Mouse (Mus musculus) neural tube, embryonic 13.5 days (tissue): ENCODE measurements around the gene Ddx1. TPM values are rescaled to one million over a fixed set of nuclear protein-coding genes. Genes with fewer than 3 reads are reported as not detected.
A peak's percentile ranks its signal among the peaks of the same experiment; 100 is the strongest.

Experiments
- ATAC-seq: fragments of 200-750 bp; cut with Nextera tagmentation; 2 replicates; pipeline ENCODE4 v1.8.0; 2017; ENCODE audit warnings: low read depth, mild to moderate bottlenecking, moderate TSS enrichment, moderate library complexity
- H3K27ac ChIP-seq: fragments of 300-500 bp; sonication (generic); replicated peaks from 2 replicates; pipeline ENCODE4 v1.5.1; 2015; ENCODE audit warnings: moderate library complexity, mild to moderate bottlenecking, inconsistent platforms
- H3K27me3 ChIP-seq: fragments of 300-500 bp; sonication (generic); 2 replicates; pipeline ENCODE4 v1.6.1; 2015; ENCODE audit warnings: mild to moderate bottlenecking, inconsistent platforms
- H3K36me3 ChIP-seq: fragments of 300-500 bp; sonication (generic); 2 replicates; pipeline ENCODE4 v1.6.1; 2015; ENCODE audit warnings: mild to moderate bottlenecking, inconsistent platforms
- H3K4me1 ChIP-seq: fragments of 300-500 bp; sonication (generic); replicated peaks from 2 replicates; pipeline ENCODE4 v1.6.1; 2015; ENCODE audit warnings: inconsistent platforms
- H3K4me2 ChIP-seq: fragments of 300-500 bp; sonication (generic); 2 replicates; pipeline ENCODE4 v1.6.1; 2015; ENCODE audit warnings: inconsistent platforms, mild to moderate bottlenecking, moderate library complexity
- H3K4me3 ChIP-seq: fragments of 300-500 bp; sonication (generic); 2 replicates; pipeline ENCODE4 v1.5.1; 2015; ENCODE audit warnings: mild to moderate bottlenecking, inconsistent platforms
- H3K9ac ChIP-seq: fragments of 300-500 bp; sonication (generic); 2 replicates; pipeline ENCODE4 v1.6.1; 2015; ENCODE audit warnings: moderate library complexity, mild to moderate bottlenecking, inconsistent platforms
- H3K9me3 ChIP-seq: fragments of 300-500 bp; sonication (generic); 2 replicates; pipeline ENCODE4 v1.6.1; 2016; ENCODE audit warnings: inconsistent platforms
- WGBS: fragments of 180-500 bp; shearing (Covaris S2); methylation state at CpG from one replicate; pipeline ENCODE4 v1.1.7; 2015; 5-methylcytosine and 5-hydroxymethylcytosine counted together
- polyA plus RNA-seq: library from polyadenylated mRNA; unstranded; fragments of >200 nt; fragmentation: Nextera tagmentation; extraction: Ambion mirVana; gene quantifications from 2 replicates; pipeline ENCODE4 v1.2.1, GENCODE M21; 2015

The Ddx1 gene
- polyA plus RNA-seq, 1 experiment from 2014 or later, result 123 TPM

DNA sequence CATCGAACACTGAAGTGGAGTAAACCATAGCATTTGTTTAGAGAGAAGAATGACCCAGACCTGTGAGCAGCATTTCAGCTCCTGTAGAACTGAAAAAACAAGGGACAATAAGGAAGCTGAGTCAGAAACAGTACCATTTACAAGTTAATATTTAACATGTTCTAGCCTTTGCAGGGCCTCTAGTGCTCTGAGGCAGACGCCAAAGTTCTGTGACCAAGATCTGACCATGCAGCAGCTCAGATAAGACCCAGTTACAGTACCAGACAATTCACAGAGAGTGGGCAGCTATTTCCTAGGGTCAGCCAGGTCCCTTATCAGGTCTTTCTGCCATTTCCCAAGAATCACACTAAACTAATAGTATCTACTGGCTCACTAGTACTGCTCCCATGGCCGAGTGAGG, 31.4 kb downstream of the Ddx1 start:
- Histone ChIP-seq H3K4me2 (no peak overlapping the region), H3K27me3 (no peaks in the 10 kb centered on the region), H3K9me3 (no peaks in the 10 kb centered on the region), H3K36me3 (peaks cover 39% of the 10 kb centered on the region), H3K4me3 (no peak overlapping the region), H3K9ac (no peak overlapping the region), H3K27ac (no peak overlapping the region), H3K4me1 (peaks cover 6% of the 10 kb centered on the region)
- WGBS, result 68% methylated on average over 3 of the region's 3 CpGs
- ATAC-seq, result no peak

DNA sequence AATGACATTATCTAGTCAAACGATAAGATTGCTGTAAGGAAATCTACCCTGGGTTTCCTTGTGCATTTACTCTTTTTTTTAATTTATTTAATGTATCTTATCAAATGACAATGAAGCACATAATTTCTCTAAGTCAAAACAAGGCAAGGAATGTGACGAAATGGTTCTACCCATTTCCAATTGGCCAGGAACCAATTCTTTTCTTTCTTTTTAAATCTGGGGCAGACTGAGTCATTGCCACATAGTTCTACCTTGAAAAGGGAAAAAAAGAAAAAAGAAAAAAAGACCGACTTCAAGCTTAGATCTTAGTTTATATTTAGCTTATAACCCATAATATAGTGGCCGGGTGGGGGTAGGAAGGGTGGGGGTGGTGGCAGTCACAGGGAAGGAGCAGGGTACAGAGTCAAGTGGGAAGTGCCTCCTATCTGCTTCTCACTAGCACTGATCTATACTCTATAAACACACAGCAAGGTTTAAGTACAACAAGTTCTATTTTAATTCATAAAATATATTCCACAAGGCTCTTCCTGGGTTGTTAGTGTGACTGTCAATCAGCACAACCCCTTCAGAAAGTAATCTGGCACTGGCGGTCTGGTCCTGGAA, 32.4 kb downstream of the Ddx1 start:
- no peak overlapping the region for H3K4me2 ChIP-seq
- H3K36me3 ChIP-seq, result peaks cover 39% of the 10 kb centered on the region
- ATAC-seq, result no peak
- H3K4me1 ChIP-seq, result peaks cover 6% of the 10 kb centered on the region
- H3K9ac ChIP-seq, result no peak overlapping the region
- no peak overlapping the region for H3K4me3 ChIP-seq
- WGBS, result 85% methylated on average over 5 of the region's 5 CpGs
- no peaks in the 10 kb centered on the region for H3K9me3 ChIP-seq
- H3K27ac ChIP-seq, result no peak overlapping the region
- H3K27me3 ChIP-seq, result no peaks in the 10 kb centered on the region

DNA sequence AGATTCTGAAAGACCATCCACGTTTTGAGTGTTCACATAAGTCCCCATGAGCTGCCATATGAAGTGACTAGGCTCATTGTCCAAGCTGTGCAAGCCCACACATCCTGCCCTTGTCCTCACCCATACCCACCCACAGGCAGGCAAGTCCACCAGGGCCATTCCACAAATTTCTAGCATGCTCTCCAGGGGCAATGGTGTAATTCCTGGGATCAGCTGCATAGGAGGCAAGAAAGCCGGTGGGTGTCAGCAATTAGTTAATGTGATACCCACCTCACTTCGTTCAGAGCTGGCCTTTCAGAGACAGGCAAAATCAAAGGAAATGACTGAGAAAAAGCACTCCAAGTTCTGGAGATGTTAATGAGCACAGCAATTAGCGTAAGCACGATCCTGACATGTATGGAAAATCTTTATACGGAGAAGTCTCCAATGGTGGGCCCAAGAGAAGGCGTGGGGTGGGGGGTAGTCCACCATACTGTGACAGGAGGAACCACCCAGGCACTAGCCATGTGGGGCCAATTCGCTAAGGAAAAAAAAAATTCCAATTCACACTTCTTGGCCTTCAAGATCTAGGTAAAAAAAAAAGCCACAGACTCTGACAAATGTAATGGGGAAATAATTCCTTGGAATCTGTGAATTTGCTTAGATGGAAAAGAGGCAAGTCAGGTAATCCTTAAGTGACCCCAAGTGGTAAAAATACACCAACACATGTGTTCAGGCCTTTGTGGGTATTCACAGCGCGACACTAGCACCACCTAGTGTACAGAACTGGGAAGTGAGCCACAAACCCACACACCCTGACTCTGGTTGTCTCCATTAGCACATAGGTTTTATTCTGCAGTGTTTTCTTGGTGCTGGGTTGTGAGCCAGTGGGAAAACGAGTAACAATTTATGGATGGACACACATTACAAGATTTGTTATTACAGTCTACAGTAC, 34.4 kb downstream of the Ddx1 start:
- Histone ChIP-seq H3K9ac (peak overlapping the region; percentile 13; the same call in 1 of the 2 replicates), H3K4me3 (no peak overlapping the region), H3K27me3 (no peaks in the 10 kb centered on the region), H3K36me3 (peaks cover 28% of the 10 kb centered on the region), H3K4me2 (no peak overlapping the region), H3K9me3 (no peaks in the 10 kb centered on the region), H3K4me1 (peaks cover 6% of the 10 kb centered on the region), H3K27ac (no peak overlapping the region)
- 33% methylated on average over 11 of the region's 11 CpGs for WGBS
- peak; percentile 88 for ATAC-seq

DNA sequence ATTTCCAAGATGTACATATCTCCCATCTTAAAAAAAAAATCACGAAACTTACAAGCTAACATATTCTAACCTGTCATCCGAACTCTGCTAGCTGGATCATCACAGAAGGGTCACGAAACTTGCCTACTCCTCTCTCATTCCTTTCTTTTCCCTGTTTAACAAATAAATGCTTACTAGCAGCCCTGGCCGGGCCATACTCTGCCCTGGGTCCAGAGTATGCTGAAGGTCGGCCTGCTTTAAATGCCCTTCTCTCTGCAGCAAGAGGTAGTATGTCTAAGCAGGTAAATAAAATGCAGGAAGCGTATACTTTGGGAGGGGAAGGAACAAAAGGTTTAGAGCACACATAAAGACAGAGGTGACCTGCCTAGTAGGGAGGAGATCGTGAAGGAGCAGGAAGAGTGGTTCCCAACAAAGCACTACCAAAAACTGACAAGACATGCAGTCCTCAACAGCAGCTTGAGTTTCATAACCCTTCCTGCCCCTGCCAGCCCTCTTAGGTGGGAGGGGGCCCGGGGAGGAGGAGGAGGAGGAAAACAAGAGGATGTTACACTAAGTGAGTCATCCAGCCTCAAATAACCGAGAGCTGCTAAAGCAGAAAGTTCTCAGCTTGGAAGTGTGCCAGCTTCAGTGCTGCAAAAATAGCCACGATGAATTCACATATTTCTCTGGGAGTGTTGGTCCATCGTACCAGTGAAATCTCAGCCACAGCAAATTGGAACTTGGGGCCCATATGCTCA, 37.1 kb downstream of the Ddx1 start:
- Histone ChIP-seq H3K9ac (no peak overlapping the region), H3K27me3 (0 out of 2 replicates have a peak, but pooled peaks cover 4% of the 10 kb centered on the region), H3K4me3 (no peak overlapping the region), H3K36me3 (0 out of 2 replicates have a peak, but pooled peaks cover 1% of the 10 kb centered on the region), H3K4me2 (no peak overlapping the region), H3K9me3 (no peaks in the 10 kb centered on the region), H3K4me1 (peaks cover 19% of the 10 kb centered on the region), H3K27ac (no peak overlapping the region)
- ATAC-seq, result no peak
- WGBS, result 71% methylated on average over 11 of the region's 11 CpGs

DNA sequence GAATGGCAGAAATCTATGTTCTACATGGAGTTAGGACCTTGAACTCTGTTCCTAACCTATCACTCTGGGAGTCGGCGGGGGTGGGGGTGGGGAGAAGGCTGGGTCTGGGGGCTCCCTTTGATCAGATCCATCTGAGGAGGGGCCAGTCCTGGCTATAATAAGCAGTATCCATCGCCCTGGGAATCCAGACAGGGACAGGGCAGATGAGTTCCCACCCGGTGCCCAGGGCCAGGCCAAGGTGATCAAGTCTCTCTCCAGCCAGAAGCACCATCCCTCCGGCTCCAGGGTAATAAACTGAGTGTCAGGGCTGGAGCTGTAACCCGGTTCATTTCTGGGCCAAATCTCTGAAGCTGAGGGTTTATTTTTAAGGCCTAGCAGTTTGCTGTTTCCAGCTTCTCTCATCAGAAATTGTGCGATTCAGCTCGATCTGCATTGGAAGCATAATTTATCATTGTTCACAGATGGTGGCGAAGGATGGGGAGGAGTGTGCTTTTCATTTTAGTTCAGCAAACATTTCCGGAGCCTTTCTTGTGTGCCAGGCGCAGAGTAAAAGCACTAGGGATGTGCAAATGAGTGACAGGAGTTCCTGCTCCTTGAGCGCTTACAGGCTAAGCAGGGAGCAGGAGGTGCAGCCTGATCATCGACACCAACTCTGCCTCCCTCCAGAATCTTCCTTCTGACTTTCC, 39.2 kb downstream of the Ddx1 start:
- H3K9ac ChIP-seq, result no peak overlapping the region
- no peaks in the 10 kb centered on the region for H3K9me3 ChIP-seq
- peaks cover 19% of the 10 kb centered on the region for H3K4me1 ChIP-seq
- H3K27me3 ChIP-seq, result 0 out of 2 replicates have a peak, but pooled peaks cover 4% of the 10 kb centered on the region
- H3K4me3 ChIP-seq, result no peak overlapping the region
- no peak for ATAC-seq
- no peaks in the 10 kb centered on the region for H3K36me3 ChIP-seq
- H3K27ac ChIP-seq, result no peak overlapping the region
- WGBS, result 34% methylated on average over 13 of the region's 13 CpGs
- no peak overlapping the region for H3K4me2 ChIP-seq

DNA sequence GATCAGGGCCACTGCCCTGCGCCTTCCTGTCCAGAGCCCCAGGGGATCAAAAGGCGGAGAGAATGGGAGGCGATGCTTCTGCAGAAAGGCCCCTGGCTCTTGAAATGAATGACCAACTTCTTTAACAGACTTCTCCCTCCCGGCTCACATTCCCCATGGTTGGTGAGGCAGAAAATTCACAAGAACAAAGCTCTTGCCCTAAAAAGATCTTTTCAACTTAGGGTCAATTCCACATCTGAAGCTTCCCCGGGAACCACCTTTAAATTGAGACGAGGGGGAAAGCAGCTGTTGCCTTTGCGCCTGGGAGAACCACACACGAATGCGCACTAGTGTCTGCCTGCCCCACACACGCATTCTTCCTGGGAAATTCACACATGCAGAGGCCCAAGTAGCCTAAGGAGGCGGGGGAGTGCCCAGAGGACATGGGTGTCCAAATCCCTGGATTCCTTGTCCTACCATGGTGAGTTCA, 40.0 kb downstream of the Ddx1 start:
- no peak overlapping the region for H3K9ac ChIP-seq
- ATAC-seq, result no peak
- no peak overlapping the region for H3K4me3 ChIP-seq
- no peak overlapping the region for H3K27ac ChIP-seq
- H3K4me1 ChIP-seq, result peaks cover 14% of the 10 kb centered on the region
- WGBS, result 12% methylated on average over 11 of the region's 11 CpGs
- no peak overlapping the region for H3K4me2 ChIP-seq
- no peaks in the 10 kb centered on the region for H3K9me3 ChIP-seq
- H3K36me3 ChIP-seq, result no peaks in the 10 kb centered on the region
- H3K27me3 ChIP-seq, result 0 out of 2 replicates have a peak, but pooled peaks cover 4% of the 10 kb centered on the region

DNA sequence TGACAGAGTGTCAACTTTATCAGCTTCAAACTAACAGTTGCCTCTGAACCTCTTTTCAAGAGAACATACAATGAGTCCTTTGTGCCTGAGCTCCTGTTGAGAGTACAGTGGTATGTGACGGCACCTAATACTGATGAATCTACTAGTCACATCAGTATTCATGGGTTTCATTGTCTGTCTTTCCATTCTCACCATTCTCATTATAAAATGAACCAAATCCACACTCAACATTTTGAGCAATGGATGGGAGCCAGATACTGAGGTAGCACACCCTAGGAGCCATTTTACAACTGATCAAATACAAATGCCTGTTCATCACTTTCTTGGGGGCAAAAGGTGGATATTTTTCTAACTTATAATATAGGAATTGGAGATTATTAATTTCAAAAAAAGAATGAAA, 40.5 kb downstream of the Ddx1 start:
- H3K9ac ChIP-seq, result no peak overlapping the region
- H3K4me2 ChIP-seq, result no peak overlapping the region
- no peaks in the 10 kb centered on the region for H3K36me3 ChIP-seq
- H3K27ac ChIP-seq, result no peak overlapping the region
- WGBS, result 26% methylated on average over 1 of the region's 1 CpGs
- ATAC-seq, result no peak
- no peaks in the 10 kb centered on the region for H3K9me3 ChIP-seq
- H3K4me3 ChIP-seq, result no peak overlapping the region
- peaks cover 14% of the 10 kb centered on the region for H3K4me1 ChIP-seq
- 0 out of 2 replicates have a peak, but pooled peaks cover 4% of the 10 kb centered on the region for H3K27me3 ChIP-seq

DNA sequence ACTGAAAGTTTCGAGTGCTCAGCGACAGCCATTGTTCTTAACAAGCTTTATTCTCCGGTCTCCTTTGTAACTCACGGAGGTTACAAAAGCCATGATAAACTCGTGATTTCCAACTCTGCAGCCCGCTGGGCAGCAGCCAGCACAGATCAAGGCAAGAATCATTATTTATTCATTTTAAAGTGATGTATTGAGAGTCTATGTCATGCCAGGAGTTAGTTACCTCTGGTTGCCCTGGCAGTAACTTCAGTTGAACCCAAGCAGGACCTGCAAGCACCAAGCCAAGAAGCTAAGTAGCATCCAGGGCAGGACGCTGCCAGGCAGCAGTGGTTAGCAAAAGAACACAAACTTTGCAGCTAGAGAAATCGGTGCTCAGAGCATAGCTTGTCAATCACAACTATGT, 41.9 kb downstream of the Ddx1 start:
- ATAC-seq, result no peak
- no peak overlapping the region for H3K9ac ChIP-seq
- no peak overlapping the region for H3K4me3 ChIP-seq
- H3K27ac ChIP-seq, result no peak overlapping the region
- WGBS, result 26% methylated on average over 8 of the region's 8 CpGs
- H3K4me2 ChIP-seq, result no peak overlapping the region
- H3K36me3 ChIP-seq, result no peaks in the 10 kb centered on the region
- peaks cover 14% of the 10 kb centered on the region for H3K4me1 ChIP-seq
- H3K27me3 ChIP-seq, result 0 out of 2 replicates have a peak, but pooled peaks cover 4% of the 10 kb centered on the region
- H3K9me3 ChIP-seq, result no peaks in the 10 kb centered on the region

DNA sequence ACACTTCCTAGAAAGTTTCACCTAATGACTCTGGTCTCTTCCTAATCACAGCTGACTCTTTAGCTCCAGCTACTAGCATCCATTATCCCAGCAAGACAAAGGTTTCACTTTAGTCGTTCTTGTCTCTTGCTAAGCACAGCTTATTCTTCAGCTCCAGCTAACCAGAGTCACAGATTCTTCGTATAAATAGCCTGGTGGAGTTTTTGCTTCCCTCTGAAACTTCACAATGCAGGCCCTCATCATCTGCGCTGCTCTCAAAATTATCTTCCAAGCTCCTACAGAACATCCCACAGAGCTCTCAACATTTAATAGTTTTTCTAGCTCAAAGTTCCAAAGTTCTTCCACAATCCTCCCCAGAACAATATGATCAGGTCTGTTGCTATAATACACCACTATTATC, 43.3 kb downstream of the Ddx1 start:
- Histone ChIP-seq H3K27me3 (0 out of 2 replicates have a peak, but pooled peaks cover 4% of the 10 kb centered on the region), H3K4me2 (no peak overlapping the region), H3K9me3 (no peaks in the 10 kb centered on the region), H3K4me3 (no peak overlapping the region), H3K4me1 (peaks cover 14% of the 10 kb centered on the region), H3K36me3 (no peaks in the 10 kb centered on the region), H3K9ac (no peak overlapping the region), H3K27ac (no peak overlapping the region)
- no peak for ATAC-seq
- WGBS, result 80% methylated on average over 3 of the region's 3 CpGs

DNA sequence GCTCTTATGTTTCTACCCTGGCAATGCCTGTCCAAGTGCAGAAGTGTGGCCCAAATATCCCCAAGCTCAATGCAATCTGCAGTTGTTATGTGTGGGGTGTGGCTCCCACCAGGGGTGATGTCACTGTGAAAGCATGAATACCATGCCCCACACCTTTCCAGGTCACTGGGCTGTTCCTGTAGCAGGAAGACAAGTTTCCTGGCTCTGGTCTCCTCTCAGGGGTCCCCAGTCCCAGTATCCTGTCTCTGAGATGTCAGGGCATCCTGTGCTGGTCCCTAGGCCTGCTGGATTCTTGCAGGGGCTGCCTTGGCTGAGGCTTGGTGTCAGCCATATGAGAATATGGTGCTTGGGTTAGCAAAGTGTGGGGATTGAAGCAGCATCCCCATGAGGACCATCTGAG, 46.7 kb downstream of the Ddx1 start:
- H3K36me3 ChIP-seq, result no peaks in the 10 kb centered on the region
- H3K27ac ChIP-seq, result no peak overlapping the region
- no peaks in the 10 kb centered on the region for H3K27me3 ChIP-seq
- no peak overlapping the region for H3K4me3 ChIP-seq
- H3K4me2 ChIP-seq, result no peak overlapping the region
- H3K9me3 ChIP-seq, result no peaks in the 10 kb centered on the region
- 0 out of 2 replicates have a peak, but pooled peaks cover 3% of the 10 kb centered on the region for H3K4me1 ChIP-seq
- no peak overlapping the region for H3K9ac ChIP-seq
- ATAC-seq, result no peak

DNA sequence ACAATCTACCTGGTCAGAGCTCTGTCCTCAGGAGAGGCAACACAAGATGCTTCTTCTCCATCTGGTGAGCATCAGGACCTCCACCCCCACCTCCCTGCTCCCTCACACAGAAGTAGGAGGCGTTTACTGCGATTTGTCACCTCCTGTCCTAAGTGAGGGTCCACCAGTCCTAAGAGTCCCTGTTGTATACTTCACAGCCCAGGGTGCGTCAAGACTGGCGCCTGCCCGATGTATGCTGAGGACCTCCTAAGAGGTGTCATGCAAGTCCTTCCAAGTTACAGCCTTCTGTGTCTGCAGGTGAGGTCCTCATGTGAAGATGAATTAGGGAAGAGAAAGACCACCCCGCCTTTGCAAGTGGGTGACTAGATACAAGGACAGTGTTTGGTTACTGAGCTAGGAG, 48.4 kb downstream of the Ddx1 start:
- H3K27ac ChIP-seq, result no peak overlapping the region
- no peaks in the 10 kb centered on the region for H3K4me1 ChIP-seq
- H3K27me3 ChIP-seq, result no peaks in the 10 kb centered on the region
- 92% methylated on average over 6 of the region's 6 CpGs for WGBS
- no peak overlapping the region for H3K4me2 ChIP-seq
- H3K4me3 ChIP-seq, result no peak overlapping the region
- H3K36me3 ChIP-seq, result no peaks in the 10 kb centered on the region
- no peak for ATAC-seq
- H3K9me3 ChIP-seq, result no peaks in the 10 kb centered on the region
- H3K9ac ChIP-seq, result no peak overlapping the region
